Mouse (Mus musculus): ENCODE results near the gene Trcg1.

Gene Trcg1

GRCm38 (mm10) chr9:57295666-57296065 is 59.3 kb downstream of the Trcg1 start:
- no peak for DNase-seq (ENCODE audit: low read depth, low spot score)

- DNase-seq (ENCODE audit: low read depth, low spot score): no peak
Measured at GRCm38 (mm10) chr9:57296277-57296676, 59.9 kb downstream of the Trcg1 start.

DNA sequence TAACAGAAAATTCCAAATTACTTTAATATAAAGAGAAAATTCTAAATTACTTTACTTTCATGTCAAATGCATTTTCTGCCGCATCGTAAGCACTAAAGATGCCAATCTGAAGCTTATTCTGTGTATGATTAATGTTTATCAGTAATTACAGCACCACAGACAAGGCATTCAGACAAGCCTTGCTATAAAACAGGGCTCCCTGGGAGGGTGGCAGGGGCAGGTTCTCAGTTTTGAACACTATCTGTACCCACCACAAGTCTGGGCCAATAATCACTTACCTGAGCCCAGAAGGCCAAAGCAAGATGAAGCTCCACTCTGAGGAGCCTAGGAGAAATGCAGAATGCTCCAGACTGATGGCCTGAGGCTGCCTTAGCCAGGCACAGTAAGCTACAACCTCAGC is 61.6 kb downstream of the Trcg1 start:
- no peak for DNase-seq (ENCODE audit: low read depth, low spot score)

Data from retina, postnatal 7 days (tissue).